Mouse (Mus musculus): ENCODE results near the gene Nkapl.

Gene Nkapl

GRCm38 (mm10) chr13:21427631-21428030, 40.7 kb downstream of the Nkapl start:
- DNase-seq (ENCODE audit: low spot score), result no peak

GRCm38 (mm10) chr13:21423301-21423700, 45.0 kb downstream of the Nkapl start:
- DNase-seq (ENCODE audit: low spot score), result no peak

GRCm38 (mm10) chr13:21418865-21419264, 49.4 kb downstream of the Nkapl start:
- no peak for DNase-seq (ENCODE audit: low spot score)

DNA sequence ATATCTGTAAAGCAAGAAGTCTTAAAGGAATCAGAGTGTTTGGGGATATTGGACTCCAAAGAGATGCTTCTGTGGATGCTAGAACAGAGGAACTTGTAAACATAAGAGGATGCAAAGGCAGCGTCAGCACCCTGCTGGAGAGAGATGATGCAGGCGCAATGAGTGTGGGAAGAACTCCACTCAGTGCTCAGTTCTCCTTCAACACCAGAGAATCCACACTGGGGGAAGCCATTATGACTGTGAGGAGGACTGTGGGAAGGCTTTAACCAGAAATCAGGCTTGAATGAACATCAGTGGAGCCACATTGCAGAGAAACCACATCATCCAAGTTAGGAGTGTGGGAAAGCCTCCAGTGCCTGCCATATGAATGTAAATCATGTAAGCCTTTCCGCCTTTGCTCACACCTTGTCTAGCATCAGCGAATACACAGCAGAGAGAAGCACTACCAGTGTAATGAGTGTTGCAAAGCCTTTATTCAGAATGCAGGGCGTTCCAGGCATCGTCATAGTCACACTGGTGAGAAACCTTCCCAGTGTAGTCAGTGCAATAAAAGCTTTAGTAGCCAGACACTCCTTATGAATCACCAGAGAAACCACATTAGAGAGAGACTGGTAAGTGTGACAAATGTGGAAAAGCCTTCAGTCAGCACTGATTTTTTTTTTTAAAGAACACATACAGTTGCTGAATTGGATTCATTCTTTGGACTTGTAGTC, 50.9 kb downstream of the Nkapl start:
- DNase-seq (ENCODE audit: low spot score), result no peak

All from layer of hippocampus, adult 9-10 months (tissue).